Mouse (Mus musculus): ENCODE data around the gene Usp48.

GRCm38 (mm10) chr4:137650912-137651311 lies 57.4 kb downstream of the Usp48 start:
- TF ChIP-seq POLR2A (IDR thresholded peaks at IDR 0.05; ENCODE audit: borderline replicate concordance, low read depth, low read length): no peak
- TF ChIP-seq CTCF (IDR thresholded peaks at IDR 0.05; ENCODE audit: low read depth, low read length): no peak
